Mouse (Mus musculus) intestine, embryonic 14.5 days (tissue): ENCODE measurements around the gene Zc2hc1b. TPM values are rescaled to one million over a fixed set of nuclear protein-coding genes. Genes with fewer than 3 reads are reported as not detected.

Experiments
- ATAC-seq: fragments of 200-750 bp; cut with Nextera tagmentation; replicated peaks from 2 replicates; pipeline ENCODE4 v1.8.0; 2017; ENCODE audit warnings: low read depth, moderate number of reproducible peaks, moderate TSS enrichment, moderate library complexity; ENCODE audit not compliant: low FRiP score, low TSS enrichment
- DNase-seq: peaks from one replicate; pipeline ENCODE4 v3.0.0-alpha.2; 2018; ENCODE audit warnings: low spot score
- H3K27ac ChIP-seq: fragments of 300-500 bp; sonication (generic); 2 replicates; pipeline ENCODE4 v1.5.1; 2014; ENCODE audit warnings: low read depth, mild to moderate bottlenecking, control low read depth
- H3K27me3 ChIP-seq: fragments of 300-500 bp; sonication (generic); replicated peaks from 2 replicates; pipeline ENCODE4 v1.6.1; 2014; ENCODE audit warnings: low read length, control low read depth; ENCODE audit not compliant: control insufficient read depth, insufficient read depth
- H3K36me3 ChIP-seq: fragments of 300-500 bp; sonication (generic); 2 replicates; pipeline ENCODE4 v1.6.1; 2014; ENCODE audit warnings: low read length, control low read depth; ENCODE audit not compliant: control insufficient read depth, insufficient read depth
- H3K4me1 ChIP-seq: fragments of 300-500 bp; sonication (generic); replicated peaks from 2 replicates; pipeline ENCODE4 v1.6.1; 2014; ENCODE audit warnings: low read length, control low read depth, mixed read lengths; ENCODE audit not compliant: control insufficient read depth, insufficient read depth
- H3K4me2 ChIP-seq: fragments of 300-500 bp; sonication (generic); 2 replicates; pipeline ENCODE4 v1.6.1; 2014; ENCODE audit warnings: low read length
- H3K4me3 ChIP-seq: fragments of 300-500 bp; sonication (generic); 2 replicates; pipeline ENCODE4 v1.5.1; 2014; ENCODE audit warnings: low read depth, low read length, control low read depth, mixed read lengths
- H3K9ac ChIP-seq: fragments of 300-500 bp; sonication (generic); 2 replicates; pipeline ENCODE4 v1.6.1; 2014; ENCODE audit warnings: mild to moderate bottlenecking, low read length
- H3K9me3 ChIP-seq: fragments of 300-500 bp; sonication (generic); 2 replicates; pipeline ENCODE4 v1.6.1; 2016; ENCODE audit warnings: low read length, control low read depth; ENCODE audit not compliant: control insufficient read depth
- WGBS: fragments of 180-500 bp; shearing (Covaris S2); extraction: QIAGEN DNeasy Blood & Tissue Kit; methylation state at CpG from one replicate; pipeline ENCODE4 v1.1.7; 2014; 5-methylcytosine and 5-hydroxymethylcytosine counted together
- polyA plus RNA-seq: library from polyadenylated mRNA; unstranded; fragments of >200 nt; fragmentation: Nextera tagmentation; extraction: Ambion mirVana; gene quantifications from 2 replicates; pipeline ENCODE4 v1.2.1, GENCODE M21; 2014

Zc2hc1b gene
- polyA plus RNA-seq, 1 experiment from 2014 or later = not detected

DNA sequence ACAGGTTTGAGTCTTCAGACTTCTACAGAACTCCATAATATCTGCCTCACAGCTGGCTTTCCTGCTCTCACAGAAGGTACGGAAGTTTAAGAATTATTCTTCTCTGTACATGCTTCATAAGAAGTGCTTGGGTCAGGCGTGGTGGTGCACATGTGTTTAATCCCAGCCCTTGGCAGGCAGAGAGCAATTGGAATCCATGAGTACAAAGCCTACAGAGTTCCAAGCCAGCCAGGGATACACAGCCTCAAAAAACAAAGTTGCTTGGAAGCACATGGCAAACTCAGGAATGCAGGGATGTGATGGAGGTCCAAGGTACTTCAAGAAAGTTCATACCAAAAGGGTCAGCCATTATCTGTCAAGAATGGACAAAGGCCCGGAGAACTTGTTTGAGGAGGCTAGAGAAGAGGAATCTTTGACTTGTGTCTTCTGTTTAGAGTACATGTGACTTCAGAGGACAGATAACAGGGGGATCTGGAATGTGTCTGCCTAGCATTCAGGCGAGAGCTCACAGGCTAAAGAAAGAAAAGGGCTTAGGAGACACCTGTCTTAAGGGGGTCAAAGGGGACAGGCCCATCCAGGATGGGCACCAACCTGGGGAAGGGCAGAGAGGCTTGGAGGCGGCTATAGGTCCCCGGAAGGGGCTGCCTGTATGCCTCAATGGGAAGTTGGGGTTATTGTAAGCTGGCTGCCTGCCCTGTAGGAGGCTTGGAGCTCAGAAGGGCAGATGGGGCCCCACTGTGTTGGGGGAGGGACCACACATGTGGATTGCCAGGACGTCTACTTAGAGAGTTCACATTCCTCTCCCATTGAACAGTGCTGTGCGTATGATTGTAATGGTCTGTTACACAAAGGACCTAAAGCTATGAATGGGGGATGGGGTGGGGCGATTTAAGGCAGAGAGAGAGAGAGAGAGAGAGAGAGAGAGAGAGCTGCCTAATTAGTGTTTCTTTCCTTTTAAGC, 60.8 kb downstream of the Zc2hc1b start:
- Histone ChIP-seq H3K4me3 (no peak overlapping the region), H3K36me3 (peaks cover 18% of the 10 kb centered on the region), H3K4me2 (no peak overlapping the region), H3K9ac (no peak overlapping the region), H3K27ac (no peak overlapping the region), H3K4me1 (peaks cover 13% of the 10 kb centered on the region), H3K9me3 (no peaks in the 10 kb centered on the region), H3K27me3 (no peaks in the 10 kb centered on the region)
- 41% methylated on average over 9 of the region's 9 CpGs for WGBS
- peak; percentile 62 for DNase-seq
- peak; percentile 42; the same call in 1 of the 2 replicates for ATAC-seq

DNA sequence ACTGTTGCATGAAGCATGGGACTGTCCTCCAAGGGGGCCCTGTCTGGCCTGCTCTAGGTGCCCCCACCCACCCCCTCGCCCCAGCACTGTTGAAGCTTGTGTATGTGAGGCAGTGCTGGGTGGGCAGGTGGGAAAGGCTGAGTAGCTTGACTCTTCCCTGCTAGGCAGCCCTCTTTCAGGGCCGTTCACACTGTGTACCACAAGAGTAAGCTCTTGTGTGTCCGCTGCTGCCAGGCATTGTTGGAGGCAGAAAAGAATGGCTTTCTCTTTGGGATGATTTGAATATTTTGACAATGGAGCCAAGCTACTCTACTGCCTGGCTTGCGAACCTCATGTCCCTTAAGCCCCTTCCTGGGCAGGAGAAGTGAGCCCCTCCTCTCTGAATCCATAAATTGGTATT, 62.8 kb downstream of the Zc2hc1b start:
- Histone ChIP-seq H3K27ac (no peak overlapping the region), H3K27me3 (no peaks in the 10 kb centered on the region), H3K4me1 (peaks cover 13% of the 10 kb centered on the region), H3K4me3 (no peak overlapping the region), H3K36me3 (peaks cover 18% of the 10 kb centered on the region), H3K9ac (no peak overlapping the region), H3K9me3 (no peaks in the 10 kb centered on the region), H3K4me2 (no peak overlapping the region)
- ATAC-seq (no peak), DNase-seq (peak; percentile 42)
- 85% methylated on average over 4 of the region's 4 CpGs for WGBS

- Histone ChIP-seq H3K4me3 (no peak overlapping the region), H3K27ac (no peak overlapping the region), H3K36me3 (peaks cover 18% of the 10 kb centered on the region), H3K27me3 (no peaks in the 10 kb centered on the region), H3K4me2 (no peak overlapping the region), H3K9ac (no peak overlapping the region), H3K9me3 (no peaks in the 10 kb centered on the region), H3K4me1 (peaks cover 24% of the 10 kb centered on the region)
- WGBS = 78% methylated on average over 4 of the region's 4 CpGs
- DNase-seq = peak; percentile 47
- no peak for ATAC-seq
Measured at GRCm38 (mm10) chr10:13113641-13114040, 64.2 kb downstream of the Zc2hc1b start.

GRCm38 (mm10) chr10:13112849-13113248, 65.0 kb downstream of the Zc2hc1b start:
- H3K9me3 ChIP-seq = no peaks in the 10 kb centered on the region
- H3K4me1 ChIP-seq = peaks cover 28% of the 10 kb centered on the region
- ATAC-seq = no peak
- DNase-seq = peak; percentile 47
- no peak overlapping the region for H3K4me3 ChIP-seq
- H3K9ac ChIP-seq = no peak overlapping the region
- peak overlapping the region; percentile 44; the same call in 1 of the 2 replicates for H3K27ac ChIP-seq
- H3K4me2 ChIP-seq = no peak overlapping the region
- no peaks in the 10 kb centered on the region for H3K27me3 ChIP-seq
- peaks cover 18% of the 10 kb centered on the region for H3K36me3 ChIP-seq
- 37% methylated on average over 3 of the region's 3 CpGs for WGBS

GRCm38 (mm10) chr10:13109781-13110180, 68.0 kb downstream of the Zc2hc1b start:
- Histone ChIP-seq H3K9me3 (no peaks in the 10 kb centered on the region), H3K36me3 (peaks cover 4% of the 10 kb centered on the region; the same call in 1 of the 2 replicates), H3K4me3 (no peak overlapping the region), H3K27me3 (no peaks in the 10 kb centered on the region), H3K4me1 (peaks cover 19% of the 10 kb centered on the region), H3K9ac (no peak overlapping the region), H3K27ac (no peak overlapping the region), H3K4me2 (no peak overlapping the region)
- WGBS = 52% methylated on average over 1 of the region's 1 CpGs
- DNase-seq (peak; percentile 38), ATAC-seq (no peak)

DNA sequence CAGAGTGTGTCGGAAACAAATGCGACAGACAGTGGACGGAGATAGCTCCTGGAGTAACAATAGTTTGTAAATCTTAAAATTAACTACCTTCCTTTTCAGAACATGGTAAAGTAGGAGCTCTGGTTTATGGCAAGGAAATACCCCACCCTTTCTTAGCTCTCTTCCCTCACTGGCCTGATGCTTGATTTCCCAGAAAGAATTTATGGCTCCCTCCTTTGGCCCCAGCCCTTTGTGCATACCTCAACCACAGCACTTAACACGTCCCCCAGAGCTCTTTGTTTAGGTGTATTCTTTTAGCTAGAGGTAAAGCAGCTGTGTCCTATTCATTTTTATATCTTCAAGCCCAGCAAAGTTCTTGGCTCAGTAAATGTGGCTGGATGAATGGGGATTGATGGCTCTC, 69.0 kb downstream of the Zc2hc1b start:
- ATAC-seq (peak; percentile 44), DNase-seq (peak; percentile 51)
- Histone ChIP-seq H3K4me1 (peaks cover 19% of the 10 kb centered on the region), H3K36me3 (no peaks in the 10 kb centered on the region; the same call in 1 of the 2 replicates), H3K4me3 (no peak overlapping the region), H3K27ac (no peak overlapping the region), H3K9ac (no peak overlapping the region), H3K27me3 (no peaks in the 10 kb centered on the region), H3K4me2 (no peak overlapping the region), H3K9me3 (no peaks in the 10 kb centered on the region)
- 31% methylated on average over 4 of the region's 4 CpGs for WGBS

- no peaks in the 10 kb centered on the region; the same call in 1 of the 2 replicates for H3K36me3 ChIP-seq
- 37% methylated on average over 7 of the region's 7 CpGs for WGBS
- no peaks in the 10 kb centered on the region for H3K27me3 ChIP-seq
- no peak overlapping the region for H3K4me2 ChIP-seq
- peaks cover 19% of the 10 kb centered on the region for H3K4me1 ChIP-seq
- peak overlapping the region; percentile 14; the same call in 1 of the 2 replicates for H3K27ac ChIP-seq
- DNase-seq (peak; percentile 50), ATAC-seq (no peak)
- no peaks in the 10 kb centered on the region for H3K9me3 ChIP-seq
- H3K9ac ChIP-seq = no peak overlapping the region
- no peak overlapping the region for H3K4me3 ChIP-seq
Measured at GRCm38 (mm10) chr10:13108021-13108548, 69.7 kb downstream of the Zc2hc1b start.

- no peaks in the 10 kb centered on the region for H3K27me3 ChIP-seq
- ATAC-seq = no peak
- peak; percentile 38 for DNase-seq
- no peak overlapping the region for H3K4me3 ChIP-seq
- no peaks in the 10 kb centered on the region; the same call in 1 of the 2 replicates for H3K36me3 ChIP-seq
- H3K27ac ChIP-seq = no peak overlapping the region
- H3K9ac ChIP-seq = no peak overlapping the region
- 62% methylated on average over 9 of the region's 9 CpGs for WGBS
- H3K4me2 ChIP-seq = no peak overlapping the region
- no peaks in the 10 kb centered on the region for H3K9me3 ChIP-seq
- H3K4me1 ChIP-seq = peaks cover 19% of the 10 kb centered on the region
Measured at GRCm38 (mm10) chr10:13106909-13107624, 70.8 kb downstream of the Zc2hc1b start.
